Mouse (Mus musculus): ENCODE results near the gene March7. TPM values are rescaled to one million over a fixed set of nuclear protein-coding genes. Genes with fewer than 3 reads are reported as not detected.

March7 gene
- 34.7 and 37.8 TPM in 2 replicates for polyA plus RNA-seq (2015; fragmentation: Nextera tagmentation; extraction: Ambion mirVana)

DNA sequence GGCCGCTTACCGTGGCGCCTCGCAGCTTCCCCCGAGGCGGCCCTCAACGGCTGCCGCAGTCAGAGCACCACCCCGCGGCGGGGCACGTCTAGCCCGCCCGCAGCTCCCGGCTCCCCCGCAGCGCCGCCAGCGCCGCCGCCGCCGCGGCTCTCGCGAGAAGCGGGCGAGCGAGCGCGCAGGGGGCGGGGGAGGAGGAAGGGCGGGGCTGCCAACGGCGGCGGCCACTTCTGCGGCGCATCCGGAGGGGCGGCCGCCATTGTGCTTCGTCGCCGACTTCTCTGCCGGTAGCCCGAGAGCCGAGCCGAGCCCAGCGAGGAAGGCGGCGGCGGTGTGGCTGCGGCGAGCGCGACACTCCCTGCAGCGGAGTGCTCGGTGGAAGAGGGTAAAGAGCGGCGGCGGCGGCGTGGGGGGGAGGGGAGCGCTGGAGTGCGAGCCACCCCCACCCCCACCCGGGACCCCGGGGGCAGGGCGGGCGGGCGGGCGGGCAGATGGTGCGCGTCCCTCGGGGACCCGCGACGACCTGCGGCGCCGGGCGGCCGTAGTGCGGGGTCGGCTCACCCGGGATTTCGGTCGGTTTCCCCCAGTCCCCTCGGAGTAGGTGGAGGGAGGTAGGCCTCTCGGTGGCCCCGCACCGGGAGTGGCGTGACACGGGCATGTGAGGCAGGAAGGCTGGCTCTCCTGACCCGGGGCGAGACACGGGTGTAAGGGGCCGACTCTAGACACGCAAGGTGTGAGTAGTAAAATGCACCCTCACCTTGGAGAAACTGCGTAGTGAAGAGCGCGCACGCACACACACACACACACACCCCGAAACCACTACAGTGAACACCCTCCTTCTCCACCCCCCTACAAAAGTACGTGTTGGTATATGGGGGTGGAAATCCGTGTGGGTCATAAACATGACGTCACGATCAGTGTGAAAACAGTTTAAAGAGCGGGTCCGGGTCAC, at the start of gene March7, which contains the start of gene Baz2b:
TSS of gene March7 (plus strand) at position 185 of the 949 bp plus-strand sequence.
TSS of gene Baz2b (minus strand) at position 137 of the 949 bp plus-strand sequence.

DNA sequence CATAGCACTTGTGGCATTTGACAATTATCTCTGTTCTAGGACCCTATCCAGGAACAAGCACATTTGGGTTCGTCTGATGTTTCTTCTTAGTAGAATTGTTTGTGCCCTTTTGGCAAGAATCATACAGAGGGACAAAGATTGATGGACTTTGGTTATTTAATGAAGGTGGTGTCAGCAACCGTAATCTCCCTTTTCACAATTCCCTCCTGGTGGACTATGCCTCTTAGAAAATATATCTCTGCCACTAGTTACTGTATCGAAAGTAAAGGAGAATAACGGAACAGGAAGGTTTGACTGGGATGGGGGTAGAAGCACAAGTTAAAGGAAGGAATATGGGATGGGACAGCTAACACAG, 74.8 kb downstream of the March7 start, which contains the start of gene Cd302:
TSS of gene Cd302 (minus strand) at position 22 of the 355 bp plus-strand sequence.

Other genes with a start within 250 kb of the March7 start
- 28.5 and 28.8 TPM in 2 replicates for gene Baz2b, start within 50 bp of the March7 start, polyA plus RNA-seq (2015; fragmentation: Nextera tagmentation; extraction: Ambion mirVana)
- 26.6 and 38.8 TPM in 2 replicates for gene Cd302, start 74.6 kb downstream of the March7 start, polyA plus RNA-seq (2015; fragmentation: Nextera tagmentation; extraction: Ambion mirVana)
- gene Ly75, start 173.4 kb downstream of the March7 start, polyA plus RNA-seq (2015; fragmentation: Nextera tagmentation; extraction: Ambion mirVana): 0.10 and 0.12 TPM in 2 replicates

Measured in skeletal muscle tissue, postnatal 0 days (tissue).